Mouse (Mus musculus) liver, embryonic 11.5 days (tissue): ENCODE data around the gene Sparcl1. TPM values are rescaled to one million over a fixed set of nuclear protein-coding genes. Genes with fewer than 3 reads are reported as not detected.

ENCODE experiments used
- ATAC-seq: fragments of 200-750 bp; cut with Nextera tagmentation; replicated peaks from 2 replicates; pipeline ENCODE4 v1.8.0; 2017; ENCODE audit warnings: moderate number of reproducible peaks, mild to moderate bottlenecking, moderate TSS enrichment, moderate library complexity; ENCODE audit not compliant: low FRiP score
- DNase-seq: peaks from one replicate; pipeline ENCODE4 v3.0.0-alpha.2; 2017; ENCODE audit warnings: low spot score
- H3K27ac ChIP-seq: fragments of 300-500 bp; sonication (generic); 2 replicates; pipeline ENCODE4 v1.5.1; 2014; ENCODE audit warnings: mild to moderate bottlenecking, low read depth, low read length, control low read depth
- H3K27me3 ChIP-seq: fragments of 300-500 bp; sonication (generic); replicated peaks from 2 replicates; pipeline ENCODE4 v1.6.1; 2014; ENCODE audit warnings: low read length, mixed read lengths; ENCODE audit not compliant: control insufficient read depth, insufficient read depth
- H3K36me3 ChIP-seq: fragments of 300-500 bp; sonication (generic); 2 replicates; pipeline ENCODE4 v1.6.1; 2014; ENCODE audit warnings: mild to moderate bottlenecking, low read length, moderate library complexity, mixed read lengths; ENCODE audit not compliant: control insufficient read depth, insufficient read depth
- H3K4me1 ChIP-seq: fragments of 300-500 bp; sonication (generic); replicated peaks from 2 replicates; pipeline ENCODE4 v1.6.1; 2014; ENCODE audit warnings: low read length, mixed read lengths; ENCODE audit not compliant: control insufficient read depth, insufficient read depth
- H3K4me2 ChIP-seq: fragments of 300-500 bp; sonication (generic); 2 replicates; pipeline ENCODE4 v1.6.1; 2014; ENCODE audit warnings: mild to moderate bottlenecking, control low read depth, moderate library complexity
- H3K4me3 ChIP-seq: fragments of 300-500 bp; sonication (generic); 2 replicates; pipeline ENCODE4 v1.5.1; 2014; ENCODE audit warnings: low read depth, low read length, control low read depth
- H3K9ac ChIP-seq: fragments of 300-500 bp; sonication (generic); 2 replicates; pipeline ENCODE4 v1.6.1; 2014; ENCODE audit warnings: low read depth, low read length, control low read depth
- H3K9me3 ChIP-seq: fragments of 300-500 bp; sonication (generic); 2 replicates; pipeline ENCODE4 v1.6.1; 2016; ENCODE audit warnings: low read length, inconsistent platforms, mixed read lengths; ENCODE audit not compliant: control insufficient read depth
- WGBS: fragments of 180-500 bp; shearing (Covaris S2); extraction: QIAGEN DNeasy Blood & Tissue Kit; methylation state at CpG from one replicate; pipeline ENCODE4 v1.1.7; 2014; 5-methylcytosine and 5-hydroxymethylcytosine counted together
- polyA plus RNA-seq: library from polyadenylated mRNA; unstranded; fragments of >200 nt; fragmentation: Nextera tagmentation; extraction: Ambion mirVana; gene quantifications from 2 replicates; pipeline ENCODE4 v1.2.1, GENCODE M21; 2014

The Sparcl1 gene
- 5.6 and 6.8 TPM in 2 replicates for polyA plus RNA-seq

DNA sequence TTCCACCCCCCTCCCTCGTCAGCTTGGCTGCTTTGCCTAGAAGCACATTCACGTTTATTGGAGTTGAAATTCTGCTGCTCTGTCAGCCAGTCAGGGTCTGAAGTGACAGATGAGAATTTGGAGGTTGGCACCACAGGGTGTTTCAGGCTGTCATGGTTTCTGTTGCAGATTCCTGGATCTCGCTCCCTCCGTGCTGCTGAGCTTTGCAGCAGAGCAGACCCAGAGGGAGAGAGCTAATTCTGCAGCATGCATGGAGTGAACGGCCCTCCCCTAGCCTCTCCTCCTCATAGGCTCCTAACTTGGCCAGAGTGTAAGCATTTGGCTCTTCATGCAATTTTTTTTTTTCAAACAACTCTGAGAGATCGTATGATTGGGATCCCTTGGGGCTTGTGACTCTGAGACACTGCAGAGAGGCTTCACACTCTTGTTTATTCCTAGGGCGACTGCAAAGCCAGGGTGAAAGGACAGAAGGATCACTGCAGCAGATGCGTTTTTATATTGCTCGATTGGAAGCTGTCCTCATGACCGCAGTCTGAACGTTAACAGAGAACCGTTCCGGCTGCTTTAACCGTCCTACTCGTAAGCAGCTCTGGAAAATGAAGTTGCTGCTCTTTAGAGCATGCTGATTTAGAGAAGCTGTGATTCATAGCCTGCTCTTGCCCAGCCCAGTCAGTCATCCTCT is at the start of gene Sparcl1:
Gene Sparcl1, minus strand, starts transcription at position 243 of the 682 bp plus-strand sequence.
- no peak within 1 kb of the TSS for H3K4me3 ChIP-seq
- H3K9ac ChIP-seq: no peak within 1 kb of the TSS
- H3K27ac ChIP-seq: no peak within 1 kb of the TSS
- ATAC-seq (no peak), DNase-seq (no peak)
- no peaks in the 10 kb centered on the region for H3K27me3 ChIP-seq
- H3K36me3 ChIP-seq: no peaks in the 10 kb centered on the region
- H3K4me2 ChIP-seq: no peak within 1 kb of the TSS
- 52% methylated on average over 15 of the region's 15 CpGs for WGBS
- H3K4me1 ChIP-seq: no peaks in the 10 kb centered on the region
- H3K9me3 ChIP-seq: no peaks in the 10 kb centered on the region

DNA sequence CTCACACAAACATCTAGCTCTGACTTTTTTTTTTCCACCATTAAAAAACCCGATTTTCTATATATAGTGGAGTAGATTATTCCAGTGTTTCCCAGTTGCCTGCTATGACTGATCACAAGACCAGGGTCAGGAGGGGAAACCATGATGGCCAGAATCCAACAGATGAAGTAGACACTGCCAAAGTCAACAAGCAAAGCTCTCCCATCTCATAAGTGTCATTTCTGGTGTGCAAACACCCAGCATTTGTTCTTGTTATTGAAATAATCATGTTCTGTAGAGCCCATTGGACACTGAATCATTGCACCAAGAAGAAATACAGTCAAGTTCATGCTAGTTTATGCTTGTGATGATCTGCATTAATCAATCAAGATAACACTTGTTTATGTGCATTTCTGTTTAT is 47.9 kb upstream of the Sparcl1 start:
- no peak overlapping the region for H3K4me2 ChIP-seq
- WGBS: 72% methylated on average over 1 of the region's 1 CpGs
- H3K4me1 ChIP-seq: no peaks in the 10 kb centered on the region
- H3K36me3 ChIP-seq: no peaks in the 10 kb centered on the region
- no peak overlapping the region for H3K9ac ChIP-seq
- ATAC-seq (no peak), DNase-seq (no peak)
- H3K27ac ChIP-seq: no peak overlapping the region
- H3K27me3 ChIP-seq: no peaks in the 10 kb centered on the region
- no peaks in the 10 kb centered on the region for H3K9me3 ChIP-seq
- no peak overlapping the region for H3K4me3 ChIP-seq

DNA sequence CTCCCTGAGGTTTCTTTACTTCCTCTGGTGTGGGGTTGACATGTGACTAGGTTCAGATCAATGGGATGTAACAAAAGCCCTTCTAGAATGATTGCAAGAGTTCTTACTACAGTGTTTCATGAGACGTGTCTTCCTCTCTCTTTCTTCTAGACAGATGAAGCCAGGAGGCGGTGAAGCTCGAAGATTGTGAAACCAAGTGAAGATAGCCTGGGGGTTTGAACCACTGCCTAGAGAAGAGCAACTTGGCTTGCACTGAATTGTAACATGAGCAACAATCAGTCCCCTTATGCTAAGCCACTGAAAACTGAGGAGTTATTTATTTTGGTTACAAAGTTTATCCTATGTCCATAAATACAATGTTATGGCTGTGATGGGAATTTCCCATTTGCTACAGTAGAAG is 47.0 kb upstream of the Sparcl1 start:
- WGBS: 78% methylated on average over 3 of the region's 3 CpGs
- Histone ChIP-seq H3K4me3 (no peak overlapping the region), H3K27me3 (no peaks in the 10 kb centered on the region), H3K4me1 (no peaks in the 10 kb centered on the region), H3K4me2 (no peak overlapping the region), H3K36me3 (no peaks in the 10 kb centered on the region), H3K27ac (no peak overlapping the region), H3K9ac (no peak overlapping the region), H3K9me3 (no peaks in the 10 kb centered on the region)
- ATAC-seq (no peak), DNase-seq (no peak)

DNA sequence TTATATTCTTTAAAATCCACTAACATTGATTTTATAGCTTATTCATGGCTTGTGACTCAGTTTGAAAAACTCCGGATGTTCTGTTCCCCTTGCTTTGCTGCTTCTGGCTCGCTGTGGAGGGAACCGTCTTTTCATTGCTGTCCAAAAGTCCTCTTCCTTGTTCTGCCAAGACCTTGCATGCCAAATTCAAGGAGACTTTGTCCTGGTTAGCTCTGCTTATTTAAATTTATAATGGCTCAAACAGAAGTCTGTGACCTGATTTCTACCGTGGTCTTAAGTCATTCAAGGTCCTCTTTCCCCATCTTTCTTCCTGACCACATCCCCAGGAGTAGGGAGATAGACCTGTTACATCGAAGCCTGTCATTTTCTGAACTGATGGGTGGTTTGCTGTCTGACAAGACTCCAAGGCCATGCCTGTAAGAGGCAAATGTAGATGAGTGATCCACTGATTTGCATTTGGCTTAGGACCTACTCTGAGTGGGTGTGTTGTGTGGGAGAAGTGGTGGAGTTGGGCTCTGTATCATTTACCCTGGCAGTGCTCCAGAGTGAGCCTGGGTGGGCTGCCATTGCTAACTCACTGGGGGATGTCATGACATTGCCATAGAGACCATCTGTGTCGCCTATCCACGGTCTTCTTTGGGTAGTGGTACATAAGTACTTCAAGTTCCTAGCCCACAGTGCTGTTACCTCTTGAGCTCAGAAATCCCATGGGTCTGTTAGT is 45.0 kb upstream of the Sparcl1 start:
- Histone ChIP-seq H3K36me3 (no peaks in the 10 kb centered on the region), H3K9me3 (no peaks in the 10 kb centered on the region), H3K27ac (no peak overlapping the region), H3K9ac (no peak overlapping the region), H3K4me1 (no peaks in the 10 kb centered on the region), H3K27me3 (no peaks in the 10 kb centered on the region), H3K4me3 (no peak overlapping the region), H3K4me2 (no peak overlapping the region)
- ATAC-seq: no peak
- WGBS: 78% methylated on average over 7 of the region's 7 CpGs
- DNase-seq: no peak

DNA sequence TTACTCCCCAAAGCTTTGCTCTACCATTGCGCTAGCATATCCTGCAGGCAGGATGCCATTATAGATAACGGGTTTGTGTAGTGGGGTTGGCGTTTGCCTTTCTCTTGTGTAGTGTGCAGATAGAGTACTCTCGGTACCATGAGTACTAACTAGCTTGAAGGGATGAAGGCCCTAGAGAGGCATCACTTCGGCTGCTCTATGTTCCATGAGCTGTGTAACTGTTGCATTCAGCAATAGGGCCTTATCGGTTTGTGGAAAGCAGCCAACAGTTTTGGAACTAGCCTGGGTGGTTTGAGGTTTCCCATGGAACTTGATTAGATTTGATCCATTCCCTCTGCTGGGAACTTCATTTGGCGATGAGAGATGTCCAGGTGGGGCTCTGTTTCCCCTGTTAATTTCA is 44.2 kb upstream of the Sparcl1 start:
- DNase-seq (no peak), ATAC-seq (no peak)
- 84% methylated on average over 7 of the region's 7 CpGs for WGBS
- no peak overlapping the region for H3K27ac ChIP-seq
- no peaks in the 10 kb centered on the region for H3K4me1 ChIP-seq
- no peak overlapping the region for H3K9ac ChIP-seq
- H3K27me3 ChIP-seq: no peaks in the 10 kb centered on the region
- H3K4me3 ChIP-seq: no peak overlapping the region
- H3K36me3 ChIP-seq: no peaks in the 10 kb centered on the region
- no peaks in the 10 kb centered on the region for H3K9me3 ChIP-seq
- no peak overlapping the region for H3K4me2 ChIP-seq

DNA sequence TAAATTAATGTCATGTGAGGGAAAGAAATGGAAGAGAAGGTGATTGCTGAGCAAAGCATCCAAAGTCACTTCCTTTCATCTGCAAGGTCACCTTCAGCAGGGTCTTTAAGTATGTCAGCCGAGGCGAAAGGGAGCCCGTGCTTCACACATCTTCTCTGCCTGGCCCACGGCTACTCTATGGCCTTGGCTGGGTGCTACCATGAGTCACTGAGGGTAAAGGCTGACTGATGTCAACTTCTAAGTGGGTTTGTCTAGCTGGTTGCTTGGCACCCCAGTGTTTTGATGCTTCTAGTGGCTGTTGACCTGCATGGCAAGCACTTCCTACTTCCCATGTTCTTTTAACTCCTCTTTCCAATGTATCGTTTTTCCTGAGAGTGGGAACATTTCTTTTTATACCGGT is 36.7 kb upstream of the Sparcl1 start:
- DNase-seq: no peak
- 93% methylated on average over 6 of the region's 6 CpGs for WGBS
- no peak overlapping the region for H3K27ac ChIP-seq
- no peak for ATAC-seq
- H3K9me3 ChIP-seq: no peaks in the 10 kb centered on the region
- no peaks in the 10 kb centered on the region for H3K36me3 ChIP-seq
- no peak overlapping the region for H3K9ac ChIP-seq
- no peaks in the 10 kb centered on the region for H3K27me3 ChIP-seq
- H3K4me1 ChIP-seq: no peaks in the 10 kb centered on the region
- no peak overlapping the region for H3K4me3 ChIP-seq
- no peak overlapping the region for H3K4me2 ChIP-seq

DNA sequence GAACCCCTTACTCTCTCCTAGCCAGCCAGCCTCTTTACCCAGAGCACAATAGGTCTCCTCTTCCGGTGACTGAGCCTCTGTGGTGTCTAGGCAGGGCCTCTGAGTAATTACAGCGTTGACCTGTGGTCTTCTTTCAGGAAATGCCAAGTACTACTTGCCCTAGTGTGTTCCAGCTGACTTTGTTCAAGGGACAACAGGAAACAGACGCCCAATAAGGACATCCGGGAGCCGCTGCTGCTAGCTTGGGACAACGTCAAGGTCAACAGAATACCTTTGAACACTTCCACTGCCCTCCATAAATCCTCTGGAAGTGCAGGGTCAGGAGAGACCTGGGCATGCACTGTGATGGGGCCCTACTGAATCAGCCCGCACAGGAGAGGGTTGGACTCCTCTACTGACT is 35.8 kb upstream of the Sparcl1 start:
- ATAC-seq (no peak), DNase-seq (no peak)
- no peak overlapping the region for H3K27ac ChIP-seq
- H3K4me3 ChIP-seq: no peak overlapping the region
- no peak overlapping the region for H3K4me2 ChIP-seq
- 42% methylated on average over 7 of the region's 7 CpGs for WGBS
- H3K27me3 ChIP-seq: no peaks in the 10 kb centered on the region
- no peaks in the 10 kb centered on the region for H3K36me3 ChIP-seq
- no peaks in the 10 kb centered on the region for H3K9me3 ChIP-seq
- H3K9ac ChIP-seq: no peak overlapping the region
- no peaks in the 10 kb centered on the region for H3K4me1 ChIP-seq

DNA sequence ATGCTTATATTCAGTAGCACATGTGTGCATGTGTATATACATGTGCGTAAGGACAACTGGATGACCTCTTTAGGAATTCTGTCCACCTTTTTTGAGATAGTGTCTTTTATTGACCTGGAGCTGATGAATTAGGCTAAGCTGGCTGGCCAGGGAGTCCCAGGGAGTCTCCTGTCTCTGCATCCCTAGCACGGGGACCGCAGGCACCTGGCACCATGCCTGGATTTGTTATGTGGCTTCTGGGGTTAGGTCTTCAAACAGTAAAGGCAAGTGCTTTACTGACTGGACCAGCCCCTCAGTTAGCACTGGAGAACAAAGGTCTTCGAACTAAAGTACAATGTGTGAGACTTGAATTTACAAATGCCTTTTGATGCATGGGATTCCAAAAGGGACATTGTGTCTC is 30.5 kb upstream of the Sparcl1 start:
- H3K9me3 ChIP-seq: no peaks in the 10 kb centered on the region
- no peaks in the 10 kb centered on the region for H3K36me3 ChIP-seq
- DNase-seq (no peak), ATAC-seq (no peak)
- H3K4me1 ChIP-seq: no peaks in the 10 kb centered on the region
- H3K4me2 ChIP-seq: no peak overlapping the region
- no peak overlapping the region for H3K27ac ChIP-seq
- H3K27me3 ChIP-seq: no peaks in the 10 kb centered on the region
- no peak overlapping the region for H3K4me3 ChIP-seq
- H3K9ac ChIP-seq: no peak overlapping the region
- 78% methylated on average over 4 of the region's 4 CpGs for WGBS

DNA sequence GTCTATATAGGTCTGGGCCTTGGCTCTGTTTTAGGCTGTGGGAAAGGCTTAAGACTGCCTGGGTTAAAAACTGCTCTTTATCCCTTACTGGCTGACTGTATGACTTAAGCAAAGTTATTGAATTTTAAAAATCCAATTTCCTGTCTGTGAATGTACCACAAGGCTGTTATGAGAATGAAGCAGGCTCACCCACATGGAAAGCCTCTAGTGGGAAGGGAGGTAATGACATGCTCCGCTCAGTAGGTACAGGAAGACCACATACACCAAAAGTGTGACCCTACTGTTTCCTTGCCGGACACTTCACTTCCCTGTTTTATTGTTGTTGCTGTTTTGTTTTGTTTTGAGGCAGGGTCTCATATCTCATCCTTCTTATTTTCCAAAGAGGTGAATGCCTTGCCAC is 27.5 kb upstream of the Sparcl1 start:
- 49% methylated on average over 2 of the region's 2 CpGs for WGBS
- no peaks in the 10 kb centered on the region for H3K27me3 ChIP-seq
- H3K9me3 ChIP-seq: no peaks in the 10 kb centered on the region
- ATAC-seq: no peak
- H3K36me3 ChIP-seq: no peaks in the 10 kb centered on the region
- H3K4me3 ChIP-seq: no peak overlapping the region
- H3K4me1 ChIP-seq: no peaks in the 10 kb centered on the region
- no peak overlapping the region for H3K27ac ChIP-seq
- H3K4me2 ChIP-seq: no peak overlapping the region
- DNase-seq: no peak
- H3K9ac ChIP-seq: no peak overlapping the region
